Mouse (Mus musculus): ENCODE results near the gene Zswim4.

DNA sequence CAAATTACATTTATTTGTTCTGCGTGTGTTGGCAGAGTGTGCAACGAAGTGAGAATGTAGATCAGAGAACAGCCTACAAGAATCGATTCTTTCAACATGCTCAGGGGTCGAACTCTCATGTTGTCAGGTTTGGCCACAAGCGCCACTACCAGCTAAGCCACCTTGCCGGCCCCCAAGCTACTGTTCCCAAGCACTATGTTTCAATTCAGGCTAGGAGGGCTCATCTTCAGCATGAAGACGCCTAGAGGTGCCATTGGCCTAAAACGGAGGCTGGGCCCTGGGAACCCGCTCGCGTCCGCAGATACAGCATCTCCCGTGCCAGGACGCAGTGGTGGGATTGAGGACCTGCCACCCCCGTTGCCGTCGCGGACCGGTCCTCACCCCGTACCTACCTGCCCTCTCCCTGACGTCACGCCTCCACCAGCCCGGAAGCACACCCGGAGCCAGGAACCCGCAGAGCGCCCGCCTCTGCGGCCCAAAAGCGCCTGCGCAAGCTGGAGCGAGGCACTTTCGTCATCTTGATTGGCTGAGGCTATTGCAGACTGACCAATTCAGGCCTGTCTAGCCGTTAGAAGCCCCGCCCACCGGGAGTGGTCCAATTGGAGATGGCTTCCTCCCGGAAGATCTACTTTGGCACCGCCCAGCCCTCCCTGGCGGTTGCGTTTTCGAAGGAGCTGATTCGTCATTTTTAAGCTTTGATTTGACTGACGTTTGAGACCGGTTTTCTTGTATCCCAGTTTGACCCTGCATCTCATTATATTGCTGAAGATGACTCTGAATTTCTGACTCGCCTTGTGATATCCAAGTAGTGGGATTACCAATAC lies 33.3 kb upstream of the Zswim4 start, which contains the start of gene Ccdc130:
- no peak for TF ChIP-seq CTCF (conservative IDR thresholded peaks at IDR 0.05; ENCODE audit: low read length)
- TF ChIP-seq POU5F1 (IDR thresholded peaks at IDR 0.05; ENCODE audit: borderline replicate concordance, low read length), result no peak
- TF ChIP-seq NANOG (IDR thresholded peaks at IDR 0.05; ENCODE audit: borderline replicate concordance, low read length), result no peak
